Mouse (Mus musculus): Measurements from ENCODE around the gene Ppp5c. TPM values are rescaled to one million over a fixed set of nuclear protein-coding genes. Genes with fewer than 3 reads are reported as not detected.

Gene Ppp5c
- polyA plus RNA-seq, 1 experiment: 278 TPM

GRCm38 (mm10) chr7:17024814-17025504 lies 2.8 kb downstream of the Ppp5c start:
- TF ChIP-seq CTCF (IDR thresholded peaks at IDR 0.05; ENCODE audit: extremely low read depth, insufficient read length, insufficient replicate concordance, low read depth, low read length): no peak
- no peak for TF ChIP-seq POLR2A (IDR thresholded peaks at IDR 0.05; ENCODE audit: low read depth, low read length)
- peak overlapping the region; percentile 83 for H3K27ac ChIP-seq (ENCODE audit: insufficient read depth, low read depth, low read length)
- H3K36me3 ChIP-seq (ENCODE audit: control insufficient read depth, insufficient read depth, low read length): peaks cover 28% of the 10 kb centered on the region
- H3K27me3 ChIP-seq (ENCODE audit: control insufficient read depth, insufficient read depth, low read length): no peaks in the 10 kb centered on the region
- peaks cover 41% of the 10 kb centered on the region for H3K4me1 ChIP-seq (ENCODE audit: control insufficient read depth, insufficient read depth, insufficient read length, low read length)
- 29% methylated on average over 10 of the region's 10 CpGs for whole genome bisulfite sequencing
- peak overlapping the region; percentile 35 for H3K4me3 ChIP-seq (ENCODE audit: low read depth, low read length)

- H3K4me3 ChIP-seq (ENCODE audit: low read depth, low read length): peak overlapping the region; percentile 35
- peak overlapping the region; percentile 83 for H3K27ac ChIP-seq (ENCODE audit: insufficient read depth, low read depth, low read length)
- WGBS: 37% methylated on average over 6 of the region's 6 CpGs
- peaks cover 41% of the 10 kb centered on the region for H3K4me1 ChIP-seq (ENCODE audit: control insufficient read depth, insufficient read depth, insufficient read length, low read length)
- TF ChIP-seq CTCF (IDR thresholded peaks at IDR 0.05; ENCODE audit: extremely low read depth, insufficient read length, insufficient replicate concordance, low read depth, low read length): no peak
- TF ChIP-seq POLR2A (IDR thresholded peaks at IDR 0.05; ENCODE audit: low read depth, low read length): no peak
- no peaks in the 10 kb centered on the region for H3K27me3 ChIP-seq (ENCODE audit: control insufficient read depth, insufficient read depth, low read length)
- peaks cover 32% of the 10 kb centered on the region for H3K36me3 ChIP-seq (ENCODE audit: control insufficient read depth, insufficient read depth, low read length)
Observed at GRCm38 (mm10) chr7:17024141-17024540, 3.6 kb downstream of the Ppp5c start.

GRCm38 (mm10) chr7:17023701-17024100 lies 4.0 kb downstream of the Ppp5c start:
- Histone ChIP-seq H3K36me3 (ENCODE audit: control insufficient read depth, insufficient read depth, low read length) (peaks cover 32% of the 10 kb centered on the region), H3K4me3 (ENCODE audit: low read depth, low read length) (peak overlapping the region; percentile 35; the same call in 1 of the 2 replicates), H3K27me3 (ENCODE audit: control insufficient read depth, insufficient read depth, low read length) (no peaks in the 10 kb centered on the region), H3K4me1 (ENCODE audit: control insufficient read depth, insufficient read depth, insufficient read length, low read length) (peaks cover 41% of the 10 kb centered on the region), H3K27ac (ENCODE audit: insufficient read depth, low read depth, low read length) (peak overlapping the region; percentile 83; the same call in 1 of the 2 replicates)
- TF ChIP-seq CTCF (IDR thresholded peaks at IDR 0.05; ENCODE audit: extremely low read depth, insufficient read length, insufficient replicate concordance, low read depth, low read length): no peak
- 29% methylated on average over 4 of the region's 4 CpGs for WGBS

- H3K4me1 ChIP-seq (ENCODE audit: control insufficient read depth, insufficient read depth, insufficient read length, low read length): peaks cover 49% of the 10 kb centered on the region
- 94% methylated on average over 15 of the region's 15 CpGs for WGBS
- no peak overlapping the region for H3K4me3 ChIP-seq (ENCODE audit: low read depth, low read length)
- no peak overlapping the region for H3K27ac ChIP-seq (ENCODE audit: insufficient read depth, low read depth, low read length)
- no peaks in the 10 kb centered on the region for H3K27me3 ChIP-seq (ENCODE audit: control insufficient read depth, insufficient read depth, low read length)
- TF ChIP-seq CTCF (IDR thresholded peaks at IDR 0.05; ENCODE audit: extremely low read depth, insufficient read length, insufficient replicate concordance, low read depth, low read length) (no peak), POLR2A (IDR thresholded peaks at IDR 0.05; ENCODE audit: low read depth, low read length) (no peak)
- H3K36me3 ChIP-seq (ENCODE audit: control insufficient read depth, insufficient read depth, low read length): peaks cover 32% of the 10 kb centered on the region
Observed at GRCm38 (mm10) chr7:17022176-17022575, 5.5 kb downstream of the Ppp5c start.

- H3K36me3 ChIP-seq (ENCODE audit: control insufficient read depth, insufficient read depth, low read length): peaks cover 49% of the 10 kb centered on the region
- H3K4me3 ChIP-seq (ENCODE audit: low read depth, low read length): no peak overlapping the region
- WGBS: 66% methylated on average over 7 of the region's 7 CpGs
- TF ChIP-seq CTCF (IDR thresholded peaks at IDR 0.05; ENCODE audit: extremely low read depth, insufficient read length, insufficient replicate concordance, low read depth, low read length) (no peak), POLR2A (IDR thresholded peaks at IDR 0.05; ENCODE audit: low read depth, low read length) (no peak)
- no peaks in the 10 kb centered on the region for H3K27me3 ChIP-seq (ENCODE audit: control insufficient read depth, insufficient read depth, low read length)
- H3K27ac ChIP-seq (ENCODE audit: insufficient read depth, low read depth, low read length): no peak overlapping the region
- H3K4me1 ChIP-seq (ENCODE audit: control insufficient read depth, insufficient read depth, insufficient read length, low read length): peaks cover 39% of the 10 kb centered on the region
Observed at GRCm38 (mm10) chr7:17019426-17020166, 8.1 kb downstream of the Ppp5c start.

GRCm38 (mm10) chr7:17017921-17018320 lies 9.8 kb downstream of the Ppp5c start:
- Histone ChIP-seq H3K36me3 (ENCODE audit: control insufficient read depth, insufficient read depth, low read length) (peaks cover 60% of the 10 kb centered on the region), H3K4me1 (ENCODE audit: control insufficient read depth, insufficient read depth, insufficient read length, low read length) (peaks cover 23% of the 10 kb centered on the region), H3K27me3 (ENCODE audit: control insufficient read depth, insufficient read depth, low read length) (no peaks in the 10 kb centered on the region), H3K27ac (ENCODE audit: insufficient read depth, low read depth, low read length) (peak overlapping the region; percentile 78), H3K4me3 (ENCODE audit: low read depth, low read length) (no peak overlapping the region)
- no peak for TF ChIP-seq POLR2A (IDR thresholded peaks at IDR 0.05; ENCODE audit: low read depth, low read length)
- TF ChIP-seq CTCF (IDR thresholded peaks at IDR 0.05; ENCODE audit: extremely low read depth, insufficient read length, insufficient replicate concordance, low read depth, low read length): no peak
- WGBS: 32% methylated on average over 2 of the region's 2 CpGs

- Histone ChIP-seq H3K27me3 (ENCODE audit: control insufficient read depth, insufficient read depth, low read length) (no peaks in the 10 kb centered on the region), H3K4me1 (ENCODE audit: control insufficient read depth, insufficient read depth, insufficient read length, low read length) (peaks cover 23% of the 10 kb centered on the region), H3K4me3 (ENCODE audit: low read depth, low read length) (no peak overlapping the region), H3K36me3 (ENCODE audit: control insufficient read depth, insufficient read depth, low read length) (peaks cover 64% of the 10 kb centered on the region), H3K27ac (ENCODE audit: insufficient read depth, low read depth, low read length) (peak overlapping the region; percentile 85)
- 21% methylated on average over 1 of the region's 1 CpGs for WGBS
- no peak for TF ChIP-seq POLR2A (IDR thresholded peaks at IDR 0.05; ENCODE audit: low read depth, low read length)
- TF ChIP-seq CTCF (IDR thresholded peaks at IDR 0.05; ENCODE audit: extremely low read depth, insufficient read length, insufficient replicate concordance, low read depth, low read length): no peak
Observed at GRCm38 (mm10) chr7:17017036-17017435, 10.7 kb downstream of the Ppp5c start.
